Mouse (Mus musculus) heart, adult 2 months (tissue): ENCODE results near the gene Celf2.

Source experiments
- CTCF ChIP-seq: fragments of 200-600 bp; IDR thresholded peaks from 2 replicates; pipeline ENCODE4 v1.8.1; 2022; ENCODE audit warnings: antibody characterized with exemption, mild to moderate bottlenecking, moderate library complexity
- EP300 ChIP-seq: fragments of 200-500 bp; IDR thresholded peaks from 2 replicates; pipeline ENCODE4 v1.6.1; 2011; ENCODE audit warnings: low read depth, low read length, control low read depth; ENCODE audit not compliant: insufficient read depth

- TF ChIP-seq CTCF: no peak
- TF ChIP-seq EP300: no peak
These were observed 260.4 kb downstream of the Celf2 start for GRCm38 (mm10) chr2:7249002-7249401.
